Mouse (Mus musculus) right cerebral cortex, adult 2 months (tissue): ENCODE measurements around the gene Pkdrej.
A peak's percentile ranks its signal among the peaks of the same experiment; 100 is the strongest.
"Not testable (repeated sequence)": the region's sequence is repeated elsewhere in the genome, so short reads cannot be mapped to it uniquely, and the experiment has no call there.

Experiments used
- DNase-seq, 2 experiments: peaks; one replicate each; pipeline ENCODE4 v3.0.0; 2021 to 2022; ENCODE audit warnings: low spot score in 2 of 2

Pkdrej gene

GRCm38 (mm10) chr15:85810462-85810805 lies 11.1 kb downstream of the Pkdrej start:
- DNase-seq = peak in 1 of 2 experiments; percentile 11

GRCm38 (mm10) chr15:85809091-85809490 lies 12.4 kb downstream of the Pkdrej start:
- DNase-seq = no peak

- DNase-seq = no peak
Observed at GRCm38 (mm10) chr15:85808434-85808833, 13.1 kb downstream of the Pkdrej start.

- DNase-seq = no peak
Observed at GRCm38 (mm10) chr15:85808031-85808430, 13.5 kb downstream of the Pkdrej start.

GRCm38 (mm10) chr15:85807404-85807803 lies 14.1 kb downstream of the Pkdrej start:
- no peak for DNase-seq

- no peak for DNase-seq
Observed at GRCm38 (mm10) chr15:85806886-85807285, 14.6 kb downstream of the Pkdrej start.

- DNase-seq = no peak
Observed at GRCm38 (mm10) chr15:85802931-85803330, 18.6 kb downstream of the Pkdrej start.

GRCm38 (mm10) chr15:85798676-85799075 lies 22.9 kb downstream of the Pkdrej start:
- DNase-seq = no peak

GRCm38 (mm10) chr15:85795516-85795915 lies 26.0 kb downstream of the Pkdrej start:
- DNase-seq = no peak

- peak in 1 of 2 experiments; percentile 10 for DNase-seq
Observed at GRCm38 (mm10) chr15:85792819-85793218, 28.7 kb downstream of the Pkdrej start.

GRCm38 (mm10) chr15:85791449-85791848 lies 30.1 kb downstream of the Pkdrej start:
- no peak for DNase-seq

- DNase-seq = no peak
Observed at GRCm38 (mm10) chr15:85788633-85789032, 32.9 kb downstream of the Pkdrej start.

- no peak for DNase-seq
Observed at GRCm38 (mm10) chr15:85788051-85788450, 33.5 kb downstream of the Pkdrej start.

- no peak for DNase-seq
Observed at GRCm38 (mm10) chr15:85787482-85787881, 34.1 kb downstream of the Pkdrej start.

GRCm38 (mm10) chr15:85786711-85787110 lies 34.8 kb downstream of the Pkdrej start:
- DNase-seq = no peak

- DNase-seq = no peak
Observed at GRCm38 (mm10) chr15:85784341-85784740, 37.2 kb downstream of the Pkdrej start.

- no peak for DNase-seq
Observed at GRCm38 (mm10) chr15:85783146-85783545, 38.4 kb downstream of the Pkdrej start.

- not testable (repeated sequence) for DNase-seq
Observed at GRCm38 (mm10) chr15:85778891-85779290, 42.6 kb downstream of the Pkdrej start.

- no peak for DNase-seq
Observed at GRCm38 (mm10) chr15:85776771-85777170, 44.8 kb downstream of the Pkdrej start.

- no peak for DNase-seq
Observed at GRCm38 (mm10) chr15:85776241-85776640, 45.3 kb downstream of the Pkdrej start.

GRCm38 (mm10) chr15:85775001-85775400 lies 46.5 kb downstream of the Pkdrej start:
- no peak for DNase-seq

GRCm38 (mm10) chr15:85774419-85774818 lies 47.1 kb downstream of the Pkdrej start:
- no peak for DNase-seq

GRCm38 (mm10) chr15:85772146-85772740 lies 49.3 kb downstream of the Pkdrej start:
- no peak for DNase-seq
